Mouse (Mus musculus) cerebellum, adult (tissue): ENCODE results near the gene Olfr785.
"Not testable (repeated sequence)": the region's sequence is repeated elsewhere in the genome, so short reads cannot be mapped to it uniquely, and the experiment has no call there.

Experiments used
- ATAC-seq: cut with Nextera tagmentation; 2 replicates; pipeline ENCODE4 v1.9.2; 2017; ENCODE audit warnings: mild to moderate bottlenecking, moderate library complexity, mixed read lengths; ENCODE audit not compliant: insufficient number of reproducible peaks, low FRiP score, low TSS enrichment

Olfr785 gene

DNA sequence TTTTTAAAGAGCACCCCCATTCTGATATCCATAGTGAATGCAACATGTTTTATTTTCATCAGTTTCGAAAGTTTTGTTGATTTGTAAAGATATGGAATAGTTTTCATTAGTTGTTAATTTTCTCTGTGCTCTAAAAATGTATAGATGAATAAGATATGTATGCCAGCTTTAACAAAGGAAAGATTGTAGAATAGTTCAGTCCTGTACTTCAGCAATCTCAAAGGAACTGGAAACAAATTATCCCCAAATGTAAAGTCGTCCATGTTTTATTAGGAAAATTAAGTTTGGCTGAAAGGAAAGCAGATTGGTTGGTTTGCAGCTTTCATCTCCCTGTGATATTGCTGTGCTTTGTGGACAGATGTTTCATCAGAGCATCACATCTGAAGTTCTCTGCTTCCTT lies at the start of gene Olfr785:
Gene Olfr785, plus strand, starts transcription at position 301 of the 400 bp plus-strand sequence.
- ATAC-seq: no peak

DNA sequence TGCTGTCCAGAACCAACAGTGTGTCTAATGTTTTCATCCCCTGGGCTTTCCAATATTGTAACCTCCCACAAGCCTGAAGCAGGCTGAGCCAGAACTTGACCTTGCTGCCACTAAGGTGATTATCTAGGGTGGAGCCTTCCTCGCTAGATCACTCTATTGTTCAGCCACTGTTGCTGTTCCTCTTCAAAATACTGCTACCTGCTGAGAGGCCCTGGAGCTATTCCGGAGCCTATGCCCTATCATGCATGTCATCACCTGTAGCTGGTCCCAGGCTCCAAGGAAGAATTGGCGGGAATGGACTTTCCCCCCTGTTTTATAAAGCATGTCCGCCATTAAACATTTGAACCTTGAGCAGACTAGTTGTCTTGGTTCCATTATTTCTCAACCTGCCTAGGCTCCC lies 48.7 kb upstream of the Olfr785 start:
- ATAC-seq: not testable (repeated sequence)

DNA sequence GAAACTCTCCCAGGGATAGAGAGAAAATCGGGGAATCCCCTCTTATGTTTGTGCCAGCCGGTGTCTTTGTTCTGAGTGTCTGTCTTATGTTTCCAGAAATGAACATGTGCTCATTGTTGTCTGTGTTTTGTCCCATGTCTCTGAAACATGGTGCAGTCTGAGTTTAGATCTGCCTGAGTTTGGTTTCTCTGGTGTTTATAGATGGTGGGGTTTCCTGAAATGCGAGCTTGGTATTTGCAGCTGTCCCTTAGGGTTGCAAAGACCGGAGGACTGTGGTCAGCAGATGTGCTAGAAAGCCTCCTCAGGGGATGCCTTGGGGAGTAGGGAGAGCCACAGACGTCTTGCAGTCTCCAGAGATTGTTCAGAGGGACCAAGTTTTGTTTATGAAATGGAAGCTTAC lies 47.9 kb upstream of the Olfr785 start:
- ATAC-seq: no peak

- ATAC-seq: not testable (repeated sequence)
These were observed 31.2 kb upstream of the Olfr785 start for GRCm38 (mm10) chr10:129374051-129374450.

DNA sequence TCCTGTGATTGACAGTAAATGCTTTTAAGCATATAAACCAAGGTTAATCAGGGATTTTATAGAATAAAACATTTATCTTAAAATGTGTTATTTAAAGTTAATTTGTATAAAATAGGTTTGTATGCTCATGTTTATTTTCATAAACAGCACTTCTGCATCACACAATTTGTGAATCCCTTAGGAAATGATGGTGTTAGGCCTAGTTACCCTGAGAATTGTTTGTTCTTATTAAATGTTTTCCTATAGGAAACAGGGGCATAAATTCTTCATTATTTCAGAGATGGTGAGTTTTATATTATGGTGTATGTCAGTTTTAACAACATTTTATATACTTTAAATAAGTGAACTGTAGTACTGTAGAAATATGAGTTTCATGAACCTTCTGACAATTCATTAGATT lies 21.4 kb upstream of the Olfr785 start, which contains the start of gene Olfr784:
Gene Olfr784, plus strand, starts transcription at position 301 of the 400 bp plus-strand sequence.
- ATAC-seq: no peak

GRCm38 (mm10) chr10:129400892-129401291 lies 4.3 kb upstream of the Olfr785 start:
- no peak for ATAC-seq

GRCm38 (mm10) chr10:129427006-129427405 lies 21.8 kb downstream of the Olfr785 start, which contains the start of gene Olfr786:
Gene Olfr786, plus strand, starts transcription at chr10:129427306.
- no peak for ATAC-seq
